Mouse (Mus musculus) liver, adult 2 months (tissue): ENCODE data around the gene Mcm2. TPM values are rescaled to one million over a fixed set of nuclear protein-coding genes. Genes with fewer than 3 reads are reported as not detected.

Source experiments
- DNase-seq: peaks from one replicate; pipeline ENCODE4 v3.0.0-alpha.2; 2011; ENCODE audit warnings: low read depth, low spot score; ENCODE audit errors: extremely low read depth
- H3K27ac ChIP-seq: fragments of 200-500 bp; replicated peaks from 2 replicates; pipeline ENCODE4 v1.5.1; 2012; ENCODE audit warnings: low read depth, mild to moderate bottlenecking, control low read depth, inconsistent platforms, low read length; ENCODE audit not compliant: insufficient read depth
- H3K27me3 ChIP-seq: fragments of 200-500 bp; 2 replicates; pipeline ENCODE4 v1.6.1; 2012; ENCODE audit warnings: mild to moderate bottlenecking, moderate library complexity, low read length, inconsistent platforms; ENCODE audit not compliant: control insufficient read depth, insufficient read depth
- H3K36me3 ChIP-seq: fragments of 200-500 bp; 2 replicates; pipeline ENCODE4 v1.6.1; 2012; ENCODE audit warnings: low read length, inconsistent platforms; ENCODE audit not compliant: control insufficient read depth, insufficient read depth
- H3K4me1 ChIP-seq: fragments of 200-500 bp; 2 replicates; pipeline ENCODE4 v1.6.1; 2011; ENCODE audit warnings: low read length; ENCODE audit not compliant: control insufficient read depth, insufficient read depth
- H3K4me3 ChIP-seq: fragments of 200-500 bp; 2 replicates; pipeline ENCODE4 v1.5.1; 2011; ENCODE audit warnings: low read depth, mild to moderate bottlenecking, control low read depth, low read length, moderate library complexity; ENCODE audit not compliant: insufficient read depth
- H3K79me2 ChIP-seq: fragments of 200-500 bp; 2 replicates; pipeline ENCODE4 v1.6.1; 2012; ENCODE audit warnings: inconsistent platforms, mild to moderate bottlenecking, low read length, moderate library complexity; ENCODE audit not compliant: control insufficient read depth, insufficient read depth
- H3K9ac ChIP-seq: fragments of 200-500 bp; 2 replicates; pipeline ENCODE4 v1.6.1; 2012; ENCODE audit warnings: low read depth, mild to moderate bottlenecking, control low read depth, inconsistent platforms, low read length
- CTCF ChIP-seq: fragments of 200-500 bp; IDR thresholded peaks from 2 replicates; pipeline ENCODE4 v1.5.1; 2011; ENCODE audit warnings: low read depth, low read length, control low read depth
- POLR2A ChIP-seq: fragments of 200-500 bp; IDR thresholded peaks from 2 replicates; pipeline ENCODE4 v1.6.1; 2011; ENCODE audit warnings: low read length, control low read depth; ENCODE audit not compliant: insufficient read depth; ENCODE audit errors: extremely low read depth
- WGBS: fragments of 180-500 bp; shearing (Covaris S2); methylation state at CpG from one replicate; pipeline ENCODE4 v1.1.7; 2018; 5-methylcytosine and 5-hydroxymethylcytosine counted together
- polyA plus RNA-seq: library from polyadenylated mRNA; depleted of rRNA; stranded (reverse); fragments of >200 nt; gene quantifications from 2 replicates; pipeline ENCODE4 v1.2.3, GENCODE M21; 2012
- total RNA-seq: library from RNA; depleted of rRNA; stranded (reverse); fragments of >200 nt; gene quantifications from 2 replicates; pipeline ENCODE4 v1.2.3, GENCODE M21; 2014

Mcm2 gene
- total and polyA plus RNA-seq, 2 experiments: 2.4 to 3.3 TPM

GRCm38 (mm10) chr6:88940090-88940916 is 41.7 kb upstream of the Mcm2 start:
- no peak for DNase-seq
- no peaks in the 10 kb centered on the region for H3K36me3 ChIP-seq
- peaks cover 2% of the 10 kb centered on the region; the same call in 1 of the 2 replicates for H3K27me3 ChIP-seq
- H3K27ac ChIP-seq: no peak overlapping the region
- no peaks in the 10 kb centered on the region for H3K79me2 ChIP-seq
- H3K9ac ChIP-seq: no peak overlapping the region
- 88% methylated on average over 9 of the region's 9 CpGs for WGBS
- H3K4me3 ChIP-seq: no peak overlapping the region
- TF ChIP-seq CTCF: no peak
- TF ChIP-seq POLR2A: no peak
- H3K4me1 ChIP-seq: no peaks in the 10 kb centered on the region

DNA sequence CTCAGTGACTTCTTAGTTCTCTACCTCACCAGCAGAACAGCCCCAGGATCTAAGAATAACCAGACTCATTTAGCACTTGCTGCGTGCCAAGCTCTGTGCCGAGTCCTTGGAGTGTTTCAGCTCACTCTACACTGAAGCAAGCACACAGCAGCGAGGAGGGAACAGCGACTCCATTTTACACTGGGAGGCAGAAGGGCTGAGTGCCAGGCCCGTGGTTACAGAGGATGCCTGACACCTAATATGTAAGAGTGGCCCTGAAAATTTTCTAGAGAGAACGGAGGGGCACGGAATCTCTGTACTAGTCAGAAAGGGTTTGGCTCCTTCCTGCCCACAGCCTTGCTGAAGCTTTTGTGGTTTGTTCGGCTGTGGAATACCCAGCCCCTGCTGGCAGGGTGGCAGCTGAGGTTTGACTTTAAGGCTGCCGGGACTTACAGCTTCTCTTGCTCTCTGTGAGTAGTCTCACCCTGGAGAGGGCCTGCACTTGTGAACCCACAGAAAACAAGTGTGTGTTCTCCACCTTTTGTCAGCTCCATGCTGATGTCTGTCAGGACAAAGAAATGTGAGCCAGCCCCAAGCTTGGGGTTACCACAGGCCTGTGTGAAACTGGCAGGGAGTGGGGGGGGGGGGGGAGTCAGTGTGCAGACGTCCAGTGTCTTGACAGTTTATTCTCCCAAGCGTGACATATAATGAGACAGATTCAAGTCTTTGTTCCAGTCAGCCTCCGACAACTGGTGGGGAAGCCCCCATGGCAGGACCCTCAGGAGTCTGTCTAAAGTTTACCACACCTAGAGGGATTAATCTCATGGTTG is 40.9 kb upstream of the Mcm2 start:
- H3K79me2 ChIP-seq: no peaks in the 10 kb centered on the region
- no peak overlapping the region for H3K27ac ChIP-seq
- H3K27me3 ChIP-seq: peaks cover 2% of the 10 kb centered on the region; the same call in 1 of the 2 replicates
- H3K9ac ChIP-seq: no peak overlapping the region
- no peak for TF ChIP-seq CTCF
- TF ChIP-seq POLR2A: no peak
- H3K36me3 ChIP-seq: no peaks in the 10 kb centered on the region
- H3K4me3 ChIP-seq: no peak overlapping the region
- no peak for DNase-seq
- H3K4me1 ChIP-seq: no peaks in the 10 kb centered on the region
- WGBS: 76% methylated on average over 12 of the region's 12 CpGs

- Histone ChIP-seq H3K79me2 (no peaks in the 10 kb centered on the region), H3K4me1 (no peaks in the 10 kb centered on the region), H3K27ac (no peak overlapping the region), H3K27me3 (peaks cover 2% of the 10 kb centered on the region; the same call in 1 of the 2 replicates), H3K9ac (no peak overlapping the region), H3K36me3 (no peaks in the 10 kb centered on the region), H3K4me3 (no peak overlapping the region)
- TF ChIP-seq CTCF: no peak
- no peak for DNase-seq
- WGBS: 59% methylated on average over 5 of the region's 5 CpGs
Observed at GRCm38 (mm10) chr6:88938664-88939055, 40.1 kb upstream of the Mcm2 start.

DNA sequence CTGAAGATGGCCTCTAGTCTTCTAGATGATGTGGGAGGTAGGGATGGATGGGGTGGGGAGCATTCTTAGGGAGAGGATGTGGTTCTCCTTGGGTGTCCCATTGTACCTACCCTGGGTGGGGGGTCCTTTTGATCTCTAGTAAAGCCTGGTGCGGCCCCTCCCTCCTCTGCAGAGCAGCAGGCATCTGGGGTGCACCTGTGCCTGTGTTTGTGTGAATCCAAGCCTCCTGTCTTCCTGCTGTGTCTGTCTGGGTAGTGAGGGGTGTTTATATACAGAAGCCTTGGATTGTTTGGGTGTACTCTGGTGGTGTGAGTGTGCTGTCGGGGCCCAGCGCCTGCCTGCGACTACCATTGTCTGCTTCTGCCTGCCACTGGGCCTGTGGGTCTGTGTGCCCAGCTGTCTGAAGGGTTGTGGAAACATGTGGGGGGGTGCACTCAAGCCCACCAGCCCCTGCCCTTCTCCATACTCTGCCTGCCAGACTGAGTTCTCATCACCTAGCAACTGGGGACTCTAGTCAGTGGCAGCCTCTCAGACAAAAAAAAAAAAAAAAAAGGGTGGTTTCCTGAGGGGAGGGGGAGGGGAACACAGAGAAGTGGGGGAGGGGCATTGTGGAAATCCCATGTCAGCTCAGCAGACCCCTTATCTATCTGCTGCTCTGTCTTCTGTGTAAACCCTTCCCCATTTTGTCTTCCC is 39.5 kb upstream of the Mcm2 start:
- 56% methylated on average over 4 of the region's 4 CpGs for WGBS
- TF ChIP-seq CTCF: no peak
- no peak for DNase-seq
- H3K9ac ChIP-seq: no peak overlapping the region
- H3K36me3 ChIP-seq: no peaks in the 10 kb centered on the region
- H3K27ac ChIP-seq: no peak overlapping the region
- no peaks in the 10 kb centered on the region for H3K79me2 ChIP-seq
- H3K4me3 ChIP-seq: no peak overlapping the region
- H3K4me1 ChIP-seq: no peaks in the 10 kb centered on the region
- peaks cover 2% of the 10 kb centered on the region; the same call in 1 of the 2 replicates for H3K27me3 ChIP-seq

- no peak for DNase-seq
- Histone ChIP-seq H3K9ac (no peak overlapping the region), H3K4me3 (no peak overlapping the region), H3K27ac (no peak overlapping the region), H3K79me2 (no peaks in the 10 kb centered on the region), H3K27me3 (peaks cover 2% of the 10 kb centered on the region; the same call in 1 of the 2 replicates), H3K4me1 (no peaks in the 10 kb centered on the region), H3K36me3 (no peaks in the 10 kb centered on the region)
- TF ChIP-seq CTCF (no peak), POLR2A (no peak)
- WGBS: 73% methylated on average over 4 of the region's 4 CpGs
Observed at GRCm38 (mm10) chr6:88937214-88937549, 38.6 kb upstream of the Mcm2 start.
